Mouse (Mus musculus) heart, postnatal 4 days (tissue): Measurements from ENCODE around the gene Spty2d1. TPM values are rescaled to one million over a fixed set of nuclear protein-coding genes. Genes with fewer than 3 reads are reported as not detected.
"Not testable (repeated sequence)": the region's sequence is repeated elsewhere in the genome, so short reads cannot be mapped to it uniquely, and the experiment has no call there.

Source experiments
- DNase-seq: peaks from one replicate; pipeline ENCODE4 v3.0.0; 2021
- total RNA-seq, 2 experiments: library from RNA; stranded (reverse); gene quantifications; 2 replicates each; pipeline ENCODE4 v1.2.3; 2021

The Spty2d1 gene
- total RNA-seq, 2 experiments from 2014 or later: 15.1 to 15.7 TPM

DNA sequence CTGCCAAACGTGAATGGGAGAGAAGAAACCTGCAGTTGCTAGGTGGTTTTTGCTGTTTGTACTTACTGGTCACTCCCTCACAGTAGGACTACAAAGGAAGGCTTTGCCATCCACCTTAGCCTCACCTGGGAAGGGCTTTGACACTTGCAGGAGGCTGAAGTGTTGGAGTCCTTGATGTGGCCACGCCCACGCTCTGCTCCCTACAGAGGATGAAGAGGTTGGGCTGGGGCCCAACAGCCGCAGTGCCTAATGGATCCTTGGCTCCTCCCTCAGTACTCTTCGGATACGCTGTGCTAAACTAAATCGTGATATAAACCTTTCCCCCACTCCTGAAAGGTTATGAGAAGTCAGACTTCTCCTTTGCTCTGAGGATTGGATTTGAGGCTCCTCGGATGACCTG, 12.7 kb upstream of the Spty2d1 start:
- DNase-seq: no peak

DNA sequence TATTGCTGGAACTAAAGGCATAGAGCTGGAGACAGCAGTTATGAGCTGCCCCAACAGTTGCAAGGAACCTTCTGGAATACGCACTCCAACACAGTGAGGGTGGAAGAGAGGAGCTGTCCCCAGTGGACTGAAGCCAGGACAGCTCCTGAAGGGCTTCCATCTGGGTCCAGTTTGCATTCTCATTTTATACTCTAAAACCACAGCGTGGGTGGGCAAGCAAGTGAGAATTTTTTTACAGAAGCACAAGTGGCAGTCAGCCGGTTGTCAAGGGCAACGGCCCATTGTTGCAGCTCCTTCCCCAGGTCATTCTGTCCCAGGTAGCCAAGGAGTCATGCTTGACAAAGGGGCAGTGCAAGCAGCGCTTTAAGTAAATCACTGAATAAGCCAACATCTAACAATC, 11.4 kb upstream of the Spty2d1 start:
- no peak for DNase-seq

DNA sequence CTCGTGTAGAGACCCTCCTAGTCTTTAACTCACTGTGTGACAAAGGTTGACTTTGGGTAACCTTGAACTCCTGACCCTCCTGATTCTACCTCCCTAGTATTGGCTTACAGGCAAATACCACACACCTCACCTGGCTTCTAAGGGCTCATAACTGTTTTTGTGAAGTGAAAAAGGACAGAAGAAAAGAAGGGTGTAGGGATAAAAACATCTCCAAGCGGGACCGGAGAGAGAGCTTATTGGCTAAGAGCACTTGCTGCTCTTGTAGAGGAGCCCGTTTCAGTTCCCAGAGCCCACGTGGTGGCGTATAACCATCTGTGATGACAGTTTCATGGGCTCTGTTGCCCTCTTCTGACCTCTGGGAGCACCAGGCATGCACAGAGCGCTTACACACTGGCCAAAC, 8.9 kb upstream of the Spty2d1 start:
- DNase-seq: no peak

DNA sequence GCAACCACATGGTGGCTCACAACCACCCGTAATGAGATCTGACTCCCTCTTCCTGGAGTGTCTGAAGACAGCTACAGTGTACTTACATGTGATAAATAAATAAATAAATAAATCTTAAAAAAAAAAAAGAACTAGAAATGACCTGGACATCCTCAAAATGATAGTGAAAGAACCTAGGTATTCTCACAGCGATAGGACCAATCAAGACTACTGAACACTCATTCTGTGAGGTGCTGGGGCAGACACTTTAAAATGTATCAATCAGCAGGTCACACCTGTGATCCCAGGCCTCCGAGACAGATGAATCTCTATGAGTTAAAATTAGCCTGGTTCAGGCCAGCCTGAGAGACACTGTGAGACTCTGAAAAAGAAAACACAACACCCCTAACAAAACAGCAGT, 8.4 kb upstream of the Spty2d1 start:
- no peak for DNase-seq

DNA sequence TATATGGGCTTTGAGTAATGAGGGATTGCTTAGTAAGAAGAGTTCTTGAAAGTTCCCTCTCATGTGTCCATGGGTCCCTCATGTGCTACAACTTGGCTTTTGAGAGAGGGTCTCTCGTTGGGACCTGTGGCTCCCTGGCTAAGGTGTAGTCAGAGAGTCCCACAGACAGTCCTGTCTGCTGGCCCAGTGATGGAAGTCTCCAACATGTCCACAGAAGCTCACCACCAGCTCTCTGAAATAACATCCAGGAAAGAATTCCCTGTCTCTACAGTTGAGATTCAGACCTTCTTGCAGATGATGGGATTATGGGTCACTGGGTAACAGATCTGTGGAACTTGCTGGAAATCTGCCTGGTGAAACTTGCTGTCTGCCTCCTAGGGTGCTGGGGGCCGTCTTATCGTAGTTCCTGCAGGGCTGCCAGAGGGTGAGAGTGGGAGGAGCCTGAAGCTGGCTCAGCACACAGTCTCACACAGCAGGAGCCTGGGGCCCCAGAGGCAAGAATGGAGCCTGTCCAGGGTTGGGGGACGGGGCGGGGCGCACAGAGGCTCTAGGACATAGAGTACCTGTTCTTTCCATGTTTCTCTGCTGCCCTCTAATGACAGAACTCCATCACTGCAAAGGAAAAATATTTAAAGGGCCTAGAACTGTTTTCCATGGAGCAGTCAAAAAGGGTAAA, 7.3 kb upstream of the Spty2d1 start:
- peak; percentile 92 for DNase-seq

DNA sequence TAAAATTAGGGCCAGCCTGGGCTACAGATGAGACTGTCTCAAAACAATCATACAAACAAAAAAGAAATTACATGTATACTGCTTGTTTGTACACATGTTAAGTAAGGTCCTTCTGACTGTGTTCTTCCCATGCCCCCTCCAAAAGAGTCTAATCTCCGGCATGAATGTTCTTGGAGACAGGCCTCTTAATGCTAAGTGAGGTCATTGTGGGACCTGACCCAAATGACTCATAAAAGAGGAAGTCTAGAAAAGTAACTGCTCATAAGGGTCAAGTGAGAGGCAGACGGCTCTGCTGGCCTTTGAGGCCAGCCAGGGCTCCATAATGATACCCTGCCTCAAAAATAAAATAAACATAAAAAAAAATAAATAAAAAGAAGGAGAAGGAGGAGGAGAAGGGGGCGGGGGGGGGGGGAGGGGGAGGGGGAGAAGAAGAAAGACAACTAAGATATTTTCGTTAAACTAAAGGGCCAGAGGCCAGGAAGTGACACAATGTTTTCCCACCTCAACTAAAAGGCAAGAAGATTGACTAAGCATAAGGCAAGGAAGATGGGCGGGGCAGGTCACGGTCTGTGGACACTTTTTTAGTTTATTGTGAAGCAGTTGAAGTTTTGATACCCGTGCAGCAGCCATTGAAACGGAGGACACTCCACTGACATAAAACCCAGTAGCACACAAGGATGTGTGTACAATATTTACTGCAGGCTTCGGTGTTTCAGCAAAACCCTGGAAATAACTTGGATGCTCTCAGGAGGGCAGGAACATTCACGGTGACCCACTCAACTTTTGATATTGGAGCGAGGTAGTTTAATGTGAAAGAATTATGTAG, 6.6 kb upstream of the Spty2d1 start:
- peak; percentile 72 for DNase-seq

DNA sequence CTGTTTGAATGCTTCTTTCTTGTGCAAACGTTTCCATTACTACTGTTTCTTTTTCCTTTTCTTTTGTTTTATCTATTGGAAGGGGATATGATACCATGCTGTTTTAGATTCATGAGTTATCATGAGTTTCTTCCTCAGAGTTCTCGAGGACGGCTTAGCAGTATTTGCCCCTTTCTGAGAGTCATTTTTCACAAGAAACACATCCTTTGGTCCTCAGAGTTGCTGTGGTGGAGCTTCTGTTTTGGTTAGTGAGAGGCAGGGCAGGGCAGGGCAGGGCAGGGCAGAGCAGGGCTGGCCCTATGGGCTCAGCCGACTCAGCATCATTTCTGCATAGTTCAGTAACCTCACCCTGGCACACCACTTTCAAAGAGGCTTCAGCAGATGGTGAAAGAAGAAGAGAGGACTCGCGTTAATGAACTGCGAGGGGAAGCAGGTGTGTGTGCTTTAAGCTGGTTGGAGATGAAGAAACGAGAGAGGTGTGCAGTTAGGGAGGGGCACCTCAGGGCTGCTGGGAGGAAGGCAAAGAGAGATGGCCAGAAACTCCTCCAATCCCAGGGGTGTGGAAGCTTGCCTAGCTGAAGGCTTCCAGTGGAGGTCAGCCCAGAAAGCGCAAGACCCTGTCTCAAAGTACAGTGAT, 5.0 kb upstream of the Spty2d1 start:
- DNase-seq: no peak

DNA sequence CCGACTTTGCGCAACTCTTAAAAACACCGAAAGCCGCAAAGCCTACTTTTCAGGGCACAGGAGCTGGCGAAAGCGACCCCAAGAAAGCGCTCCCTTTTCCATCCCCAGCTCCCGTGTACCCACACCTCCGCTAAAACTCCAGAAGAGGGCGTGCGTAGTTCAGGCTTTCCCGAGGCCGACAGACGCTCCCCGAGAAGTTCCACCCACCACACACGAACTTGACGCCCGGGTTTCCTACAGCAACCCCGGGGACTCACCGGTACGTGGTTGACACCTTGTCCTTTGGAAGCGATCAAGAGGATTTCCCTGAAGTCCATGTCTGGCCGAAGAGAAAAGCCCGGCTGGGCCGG, 418 bp downstream of the Spty2d1 start:
- DNase-seq: no peak

DNA sequence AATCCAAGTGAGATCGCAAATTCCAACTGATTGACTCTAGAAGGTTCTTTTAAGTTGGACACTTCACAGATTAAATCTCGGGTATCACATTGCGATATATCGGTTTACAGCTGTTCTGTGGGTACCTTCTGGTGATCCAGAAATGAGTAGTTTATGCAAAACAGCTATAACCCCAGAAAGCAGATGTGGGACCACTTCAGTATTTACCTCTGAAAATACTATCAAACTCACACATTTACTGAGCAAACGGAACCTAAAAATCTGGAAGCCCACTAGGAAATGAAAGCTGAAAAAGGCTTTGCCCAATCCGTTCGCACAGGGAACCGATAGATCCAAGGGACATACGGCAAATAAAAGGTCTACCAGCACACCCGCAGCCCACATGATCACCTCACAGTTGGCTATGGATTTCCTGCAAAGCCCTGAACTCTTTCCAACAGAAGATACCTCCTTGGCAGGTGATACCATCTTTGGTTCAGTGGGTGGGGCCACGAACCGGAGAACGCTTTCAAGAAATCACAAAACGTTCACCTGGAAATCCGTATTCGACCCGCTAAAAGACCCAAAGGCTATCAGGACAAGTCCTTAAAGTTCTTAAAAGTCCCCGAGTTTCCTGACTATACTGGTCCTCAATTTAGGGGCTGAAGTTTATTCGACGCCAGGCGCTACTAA, 966 bp downstream of the Spty2d1 start:
- DNase-seq: no peak

DNA sequence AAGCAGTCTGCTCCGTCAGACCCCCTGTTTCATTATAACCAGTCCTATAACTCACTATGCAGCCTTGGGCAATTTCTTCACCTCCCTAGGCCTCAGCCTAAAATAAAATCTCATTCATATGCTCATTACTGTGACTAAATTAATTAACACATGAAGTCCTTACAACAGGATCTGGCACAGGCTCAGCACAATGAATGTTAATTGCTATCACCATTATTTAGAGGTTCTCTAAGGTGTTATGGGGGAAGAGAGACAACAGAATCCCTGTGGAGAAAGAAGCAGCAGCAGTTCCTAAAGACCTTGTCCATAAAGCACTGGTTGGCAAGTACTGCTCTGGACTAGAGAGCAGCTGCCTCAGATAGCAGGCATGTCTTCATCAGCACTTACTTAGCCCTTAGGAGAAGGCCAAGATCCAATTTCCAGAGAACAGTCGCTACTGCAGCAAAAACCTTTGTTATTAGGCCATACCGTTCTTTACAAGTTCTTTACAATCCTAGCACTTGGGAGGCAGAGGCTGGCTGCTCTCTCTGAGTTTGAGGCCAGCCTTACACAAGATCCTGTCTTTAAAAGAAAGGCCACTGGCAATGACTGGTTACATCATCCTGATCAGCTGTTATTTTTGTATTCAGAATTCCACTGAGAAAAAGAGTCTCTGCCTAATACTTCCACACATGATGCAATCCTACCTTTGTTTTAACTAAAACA, 4.6 kb downstream of the Spty2d1 start:
- DNase-seq: no peak

DNA sequence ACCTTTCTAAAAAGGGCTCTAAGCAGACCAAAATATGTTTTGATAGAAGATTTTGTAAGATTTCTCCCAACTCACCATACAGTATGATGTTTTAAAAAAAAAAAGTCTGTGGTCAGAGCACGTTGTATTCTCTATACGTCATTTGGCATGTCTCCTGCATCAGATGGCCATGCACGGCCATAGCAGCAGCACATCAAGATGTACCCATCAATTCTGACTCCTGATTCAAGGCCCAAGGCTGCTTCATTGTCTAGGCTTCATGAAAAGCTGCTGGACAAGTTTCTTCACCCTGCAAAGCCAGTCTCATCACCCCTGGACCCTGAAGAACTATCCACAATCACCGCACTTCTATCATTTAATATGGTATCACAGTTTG, 6.3 kb downstream of the Spty2d1 start:
- DNase-seq: no peak

DNA sequence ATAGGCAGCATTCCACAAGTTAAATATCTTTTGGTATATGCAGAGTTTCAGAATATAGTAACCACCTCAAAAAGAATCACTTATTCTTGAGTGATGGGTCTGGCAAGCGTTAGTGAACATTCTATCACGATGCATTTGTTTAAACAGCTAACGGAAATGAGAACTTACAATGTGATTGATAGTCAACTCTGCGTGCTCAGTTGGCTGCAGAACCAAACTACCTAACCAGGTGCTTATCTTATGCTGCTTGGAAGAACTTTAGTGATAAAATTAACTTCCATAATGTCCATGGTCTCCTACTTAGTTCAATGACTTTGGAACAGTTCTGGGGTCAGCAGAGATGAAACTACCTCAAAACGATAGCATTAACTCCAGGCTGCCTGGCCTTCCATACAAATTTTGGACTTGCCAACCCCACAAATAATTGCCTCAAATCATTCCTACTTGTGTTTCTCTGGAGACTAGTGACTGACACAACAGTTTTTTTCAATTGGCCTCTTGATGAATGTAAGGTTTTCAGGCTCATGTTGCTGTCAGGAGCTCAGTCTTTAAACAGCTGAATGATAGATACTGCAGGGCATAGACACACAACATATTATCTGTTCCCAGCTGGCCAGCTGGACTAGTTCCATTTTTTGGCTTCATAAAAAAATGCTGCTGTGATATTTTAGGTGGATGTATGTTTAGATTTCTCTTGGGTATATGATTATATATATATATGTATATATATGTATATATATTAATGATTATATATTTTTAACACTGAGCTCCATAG, 6.9 kb downstream of the Spty2d1 start:
- DNase-seq: no peak

DNA sequence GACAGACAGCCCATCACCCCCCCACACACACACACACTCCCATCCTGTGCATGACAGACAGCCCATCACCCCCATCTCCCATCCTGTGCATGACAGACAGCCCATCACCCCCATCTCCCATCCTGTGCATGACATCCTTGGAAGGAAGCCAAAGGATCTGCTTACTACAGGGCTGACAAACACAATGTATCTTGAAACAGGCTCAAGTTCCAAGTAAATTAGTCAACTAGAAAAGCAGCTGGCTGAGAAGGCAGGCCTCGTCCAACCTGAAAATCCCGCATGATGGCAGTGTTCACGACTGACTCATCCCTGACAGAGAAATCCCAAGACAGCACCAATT, 7.6 kb downstream of the Spty2d1 start:
- peak; percentile 19 for DNase-seq

DNA sequence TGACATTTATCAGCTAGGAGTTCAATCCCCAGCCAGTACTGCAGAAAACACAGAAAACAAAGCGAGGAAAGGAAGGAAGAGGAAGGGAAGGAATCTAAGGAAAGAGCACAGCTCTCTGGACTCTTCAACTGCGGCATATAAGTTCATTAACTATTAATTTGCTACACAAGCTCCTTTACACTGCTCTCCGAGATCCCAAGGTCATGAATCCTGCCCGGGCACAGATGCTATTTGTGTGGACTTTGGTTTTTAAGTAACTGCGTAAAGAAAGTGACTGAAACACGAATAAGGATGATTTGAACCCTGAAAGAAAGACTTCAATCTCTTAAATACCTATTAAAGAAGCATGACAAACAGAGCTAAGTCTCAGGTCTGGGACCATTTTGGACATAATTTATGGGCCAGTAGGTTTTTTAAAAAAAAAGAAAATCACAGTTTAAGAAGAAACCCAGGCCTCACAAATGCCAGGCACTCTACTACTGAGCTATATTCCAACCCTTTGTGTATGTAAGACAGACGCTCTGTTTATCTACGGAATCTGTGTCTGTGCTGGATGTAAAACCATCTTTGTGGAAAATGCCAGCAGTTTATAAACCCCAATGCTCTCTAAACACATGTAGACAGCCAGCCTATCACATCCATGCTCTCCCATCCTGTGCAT, 8.1 kb downstream of the Spty2d1 start:
- DNase-seq: no peak

DNA sequence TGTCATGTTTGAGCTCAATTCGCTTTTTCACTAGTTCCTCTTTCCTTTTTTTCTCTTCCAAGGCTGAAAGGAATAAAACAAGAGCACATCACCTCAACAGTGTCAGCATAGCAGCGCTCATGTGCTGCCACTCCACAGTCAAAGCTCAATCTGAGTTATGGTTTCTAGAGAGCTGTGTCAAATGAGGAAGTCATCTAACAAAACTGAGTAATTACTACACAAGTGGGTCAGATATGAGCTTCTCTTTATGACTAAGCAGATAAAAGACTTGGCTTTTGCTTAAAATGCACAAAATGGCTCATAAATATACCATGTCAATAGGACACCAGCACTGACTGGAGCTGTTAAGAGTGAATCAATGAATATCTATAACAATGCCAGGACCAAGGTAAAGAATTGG, 9.3 kb downstream of the Spty2d1 start:
- DNase-seq: no peak

DNA sequence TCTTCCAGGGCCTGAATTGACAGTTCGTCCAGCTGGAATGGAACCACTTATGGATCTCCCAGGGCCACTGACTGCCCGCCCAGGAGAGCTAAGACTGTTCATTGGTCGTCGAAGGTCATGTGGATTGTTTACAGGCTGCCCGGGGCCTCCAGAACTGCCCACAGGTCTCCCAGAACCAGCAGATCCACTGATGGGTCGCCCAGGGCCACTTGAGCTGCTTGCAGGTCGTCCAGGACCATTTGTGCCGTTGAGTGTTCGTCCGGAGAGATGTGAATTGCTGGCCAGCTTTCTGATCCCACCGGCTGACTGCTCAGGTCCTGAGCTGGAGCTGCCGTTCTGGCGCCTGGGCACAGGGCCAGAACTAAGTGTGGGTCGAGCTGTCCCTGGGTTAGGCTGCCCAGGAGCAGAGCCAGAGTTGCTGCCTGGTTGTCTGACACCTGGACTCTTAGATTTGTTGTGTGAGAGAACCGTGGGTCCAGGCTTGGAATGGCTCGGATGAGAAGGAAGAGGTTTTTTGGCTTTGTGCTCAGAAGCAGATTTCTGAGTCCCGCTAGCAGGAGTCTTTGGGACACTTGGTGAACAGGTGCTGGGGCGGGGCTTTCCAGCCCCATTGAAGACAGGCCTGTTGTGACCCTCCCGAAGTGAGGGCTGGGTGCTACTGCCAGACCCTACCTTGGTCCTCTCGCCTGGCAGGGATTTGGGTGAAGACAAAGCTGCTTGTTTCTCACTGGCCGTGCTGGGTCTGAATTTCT, 10.4 kb downstream of the Spty2d1 start:
- peak; percentile 70 for DNase-seq

DNA sequence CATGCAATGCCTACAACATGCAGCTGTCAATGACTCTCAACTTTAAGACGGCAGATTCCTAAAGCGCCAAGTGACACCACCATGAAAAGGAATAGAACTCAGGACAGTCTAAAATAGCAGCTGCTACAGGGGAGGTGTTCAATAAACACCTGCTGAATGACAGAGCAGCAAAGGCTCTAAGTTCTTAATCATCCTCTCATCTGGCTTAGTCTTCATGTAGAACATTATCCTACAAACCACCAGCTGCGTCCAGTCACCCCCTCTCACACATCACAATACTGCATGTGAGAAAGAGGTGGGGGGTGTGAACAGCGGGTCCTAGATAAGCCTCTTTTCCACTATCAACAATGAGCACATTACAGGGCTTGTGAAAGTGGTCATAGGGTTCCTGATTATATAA, 11.2 kb downstream of the Spty2d1 start:
- DNase-seq: no peak

DNA sequence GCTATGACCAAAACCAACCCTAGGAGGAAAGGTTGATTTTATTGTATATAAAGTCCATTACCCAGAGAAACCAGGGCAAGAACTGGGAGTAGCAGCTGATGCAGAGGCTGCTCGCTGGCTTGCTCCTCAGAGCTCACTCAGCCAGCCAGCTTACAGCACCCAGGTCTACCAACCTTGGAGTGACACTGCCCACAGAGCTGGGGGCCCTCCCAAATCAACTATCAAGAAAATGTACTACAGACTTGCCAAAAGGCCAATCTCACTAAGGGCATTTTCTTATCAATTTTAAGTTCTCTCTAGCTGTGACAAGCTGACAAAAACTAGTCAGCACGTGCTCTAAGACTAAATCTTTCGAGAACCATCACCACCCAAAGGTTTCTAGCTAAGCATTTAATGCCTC, 12.7 kb downstream of the Spty2d1 start:
- DNase-seq: no peak

DNA sequence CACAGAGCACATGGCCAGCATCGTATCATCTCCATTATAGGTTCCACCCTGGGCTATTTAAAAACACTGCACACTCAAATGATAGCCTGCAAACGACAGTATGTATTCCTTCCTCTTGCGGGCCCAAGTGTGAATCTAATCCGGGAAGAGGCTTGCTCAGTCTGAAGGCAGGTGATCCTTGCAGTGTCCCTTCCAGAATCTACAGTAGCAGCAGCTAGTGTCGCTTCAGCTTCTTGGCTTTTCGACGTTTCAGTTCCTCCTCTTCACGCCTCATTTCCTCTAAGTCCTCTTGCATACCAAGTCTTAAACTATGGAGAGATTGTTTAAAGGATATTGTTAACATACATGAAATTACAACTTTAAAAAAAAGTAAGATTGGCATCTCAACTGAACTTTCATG, 15.1 kb downstream of the Spty2d1 start:
- no peak for DNase-seq

DNA sequence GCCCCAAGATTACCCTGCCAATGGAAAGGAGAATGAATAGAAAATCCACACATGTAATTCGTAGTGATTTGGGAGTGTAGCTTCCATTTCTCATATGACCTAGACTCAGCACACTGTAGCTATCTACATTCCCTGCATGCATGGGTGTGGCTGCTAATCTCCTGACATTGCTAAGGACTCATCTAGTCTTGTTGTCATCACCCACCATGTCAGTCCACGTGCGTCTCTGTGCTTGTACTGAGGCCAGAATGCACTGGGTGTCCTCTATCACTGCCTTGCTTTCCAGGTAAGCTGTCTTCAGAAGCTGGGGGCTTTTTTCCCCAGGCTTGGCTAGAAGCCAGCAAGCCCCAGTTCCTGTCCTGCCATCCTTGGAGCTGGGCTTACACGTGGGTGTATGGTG, 18.8 kb downstream of the Spty2d1 start:
- not testable (repeated sequence) for DNase-seq

DNA sequence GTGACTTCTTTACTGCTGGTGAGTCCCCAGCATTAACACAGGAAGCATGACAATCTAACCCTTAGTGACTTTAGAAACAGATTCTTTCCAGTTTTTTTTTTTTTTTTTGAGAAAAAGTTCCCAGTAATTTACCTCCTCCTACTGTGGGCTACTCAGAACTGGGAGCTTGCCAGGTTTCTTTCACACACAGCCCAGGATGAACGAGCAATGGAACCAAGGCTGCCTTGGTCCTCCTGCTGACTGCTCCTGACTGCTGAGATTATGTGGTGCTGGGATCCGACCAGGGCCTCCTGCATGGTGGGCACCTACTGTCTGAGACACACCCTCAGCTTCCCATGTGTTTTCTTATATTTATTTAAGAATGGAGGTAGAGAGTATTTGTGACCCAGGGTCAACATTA, 21.1 kb downstream of the Spty2d1 start:
- DNase-seq: no peak
